Mouse (Mus musculus): ENCODE results near the gene Sh2b3.

Sh2b3 gene

GRCm38 (mm10) chr5:121783862-121784500 lies 53.5 kb downstream of the Sh2b3 start:
- DNase-seq (ENCODE audit: low spot score): no peak

- no peak for DNase-seq (ENCODE audit: low spot score)
These were observed 55.0 kb downstream of the Sh2b3 start for GRCm38 (mm10) chr5:121782467-121782866.

GRCm38 (mm10) chr5:121780180-121780579 lies 57.3 kb downstream of the Sh2b3 start:
- no peak for DNase-seq (ENCODE audit: low spot score)

- no peak for DNase-seq (ENCODE audit: low spot score)
These were observed 58.8 kb downstream of the Sh2b3 start for GRCm38 (mm10) chr5:121778485-121779119.

GRCm38 (mm10) chr5:121771611-121772010 lies 65.8 kb downstream of the Sh2b3 start:
- no peak for DNase-seq (ENCODE audit: low spot score)

GRCm38 (mm10) chr5:121769827-121770226 lies 67.6 kb downstream of the Sh2b3 start:
- DNase-seq (ENCODE audit: low spot score): no peak

DNA sequence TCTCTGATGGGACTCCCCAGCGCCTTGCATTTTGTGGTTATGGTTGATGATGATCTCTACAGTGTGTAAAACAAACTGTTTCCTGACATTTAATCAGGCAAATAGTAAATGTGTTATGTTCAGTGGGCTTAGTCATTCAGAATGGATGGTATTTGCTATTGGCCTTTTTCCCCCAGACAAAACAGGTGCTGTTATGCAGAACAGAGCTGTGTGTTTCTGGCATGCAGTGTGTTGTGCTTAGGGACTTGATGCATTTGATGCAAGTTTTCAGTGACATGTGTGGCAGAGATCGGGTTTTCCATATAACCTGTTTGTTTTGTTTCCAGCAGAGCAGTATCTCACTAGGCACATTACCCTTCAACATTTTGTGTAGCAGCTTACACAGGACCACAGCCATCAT lies 69.9 kb downstream of the Sh2b3 start:
- no peak for DNase-seq (ENCODE audit: low spot score)

DNA sequence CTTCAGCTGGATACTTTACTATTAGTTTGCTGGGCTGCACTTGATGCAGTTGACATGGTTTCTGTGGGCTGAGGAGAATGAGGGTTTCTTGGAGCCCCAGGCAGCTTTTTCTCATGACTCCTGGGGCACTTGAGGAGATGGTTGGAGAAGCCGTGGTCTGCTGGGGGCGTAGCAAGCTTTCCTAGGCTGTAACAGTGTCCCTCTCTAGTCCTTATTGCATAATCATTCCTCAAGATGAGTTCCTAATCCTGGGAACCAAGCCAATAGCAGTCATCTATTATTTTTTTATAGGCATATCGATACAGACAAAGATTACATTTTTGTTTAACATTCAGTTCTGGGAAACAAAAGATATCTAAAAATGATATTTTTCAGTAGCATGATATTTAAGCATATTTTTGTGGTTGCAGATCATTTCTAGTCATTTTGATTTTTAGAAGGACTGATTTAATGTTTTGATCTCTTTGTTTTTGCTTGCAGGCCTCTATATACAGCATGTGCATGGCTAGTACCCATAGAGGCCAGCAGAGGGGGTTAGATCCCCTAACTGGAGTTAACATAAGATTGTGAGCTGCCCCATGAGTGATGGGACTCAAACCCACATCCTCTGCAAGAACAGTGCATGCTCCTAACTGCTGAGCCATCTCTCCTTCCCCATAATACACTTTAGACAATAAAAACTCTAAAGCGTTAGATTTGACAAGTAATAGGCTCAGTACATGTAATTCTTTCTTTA lies 71.2 kb downstream of the Sh2b3 start:
- DNase-seq (ENCODE audit: low spot score): no peak

All from c-Kit-positive CD71-positive TER-119-positive erythroid progenitor cells, embryonic 14.5 days (primary cell).